Mouse (Mus musculus): ENCODE data around the gene Exosc6. TPM values are rescaled to one million over a fixed set of nuclear protein-coding genes. Genes with fewer than 3 reads are reported as not detected.
"Not testable (repeated sequence)": the region's sequence is repeated elsewhere in the genome, so short reads cannot be mapped to it uniquely, and the experiment has no call there.

Exosc6 gene
- polyA plus RNA-seq, 1 experiment from 2014 or later: 0.30 TPM

- H3K27ac ChIP-seq: no peak within 1 kb of the TSS; the same call in 1 of the 2 replicates
- peak within 1 kb of the TSS; percentile 63 for H3K4me3 ChIP-seq
These were observed 38.0 kb downstream of the Exosc6 start, which contains the start of gene Pdpr for GRCm38 (mm10) chr8:111093865-111094718. TSS of gene Pdpr (plus strand) at chr8:111094630.

GRCm38 (mm10) chr8:111094719-111095302, 38.7 kb downstream of the Exosc6 start:
- H3K36me3 ChIP-seq; H3K9me3 ChIP-seq; H3K4me1 ChIP-seq; H3K27me3 ChIP-seq (replicated peaks); H3K27ac ChIP-seq: not testable (repeated sequence)
- Histone ChIP-seq H3K4me2 (replicated peaks) (peak overlapping the region; percentile 83), H3K4me3 (peak overlapping the region; percentile 63), H3K9ac (peak overlapping the region; percentile 70)
- WGBS: under 1% methylated on average over 52 of the region's 69 CpGs
- ATAC-seq (ENCODE audit: low FRiP score, low read depth): peak; percentile 93

More at GRCm38 (mm10) chr8:111093865-111094718, 38.0 kb downstream of the Exosc6 start, which contains the start of gene Pdpr:
- H3K4me1 ChIP-seq: peaks cover 10% of the 10 kb centered on the region
- H3K9ac ChIP-seq: peak within 1 kb of the TSS; percentile 70
- H3K4me2 ChIP-seq (replicated peaks): peak within 1 kb of the TSS; percentile 83
- H3K9me3 ChIP-seq: no peaks in the 10 kb centered on the region
- peak; percentile 90 for ATAC-seq (ENCODE audit: low FRiP score, low read depth)
- no peaks in the 10 kb centered on the region for H3K36me3 ChIP-seq
- H3K27me3 ChIP-seq (replicated peaks): no peaks in the 10 kb centered on the region
- 5% methylated on average over 71 of the region's 72 CpGs for WGBS

Small RNAs within 50 kb of the gene (microRNA-seq; reads per million reads assigned to microRNA genes)
- gene Gm24103 (not detected), gene Mir3473d (0.87 reads per million)

Other genes starting within 250 kb of the Exosc6 start
- gene Cog4, start 209.7 kb upstream of the Exosc6 start, polyA plus RNA-seq (2016; fragmentation: Nextera tagmentation; extraction: Ambion mirVana): 77.0 and 77.7 TPM in 2 replicates
- 156 TPM in 2 replicates for gene Sf3b3, start 209.6 kb upstream of the Exosc6 start, polyA plus RNA-seq (2016; fragmentation: Nextera tagmentation; extraction: Ambion mirVana)
- 9.9 and 11.9 TPM in 2 replicates for gene Fuk, start 153.9 kb upstream of the Exosc6 start, polyA plus RNA-seq (2016; fragmentation: Nextera tagmentation; extraction: Ambion mirVana)
- 35.0 and 37.1 TPM in 2 replicates for gene St3gal2, start 136.4 kb upstream of the Exosc6 start, polyA plus RNA-seq (2016; fragmentation: Nextera tagmentation; extraction: Ambion mirVana)
- 14.5 and 16.7 TPM in 2 replicates for gene Ddx19a, start 58.5 kb upstream of the Exosc6 start, polyA plus RNA-seq (2016; fragmentation: Nextera tagmentation; extraction: Ambion mirVana)
- gene Ddx19b, start 24.6 kb upstream of the Exosc6 start, polyA plus RNA-seq (2016; fragmentation: Nextera tagmentation; extraction: Ambion mirVana): 7.5 and 7.9 TPM in 2 replicates
- gene Aars, start 23.2 kb upstream of the Exosc6 start, polyA plus RNA-seq (2016; fragmentation: Nextera tagmentation; extraction: Ambion mirVana): 80.1 and 83.8 TPM in 2 replicates
- 1.2 and 2.2 TPM in 2 replicates for gene Clec18a, start 36.1 kb downstream of the Exosc6 start, polyA plus RNA-seq (2016; fragmentation: Nextera tagmentation; extraction: Ambion mirVana)
- gene Pdpr, start 38.3 kb downstream of the Exosc6 start, polyA plus RNA-seq (2016; fragmentation: Nextera tagmentation; extraction: Ambion mirVana): 11.9 and 12.6 TPM in 2 replicates
- 87.5 and 97.1 TPM in 2 replicates for gene Glg1, start 202.9 kb downstream of the Exosc6 start, polyA plus RNA-seq (2016; fragmentation: Nextera tagmentation; extraction: Ambion mirVana)
- 53.7 and 56.5 TPM in 2 replicates for gene Rfwd3, start 243.9 kb downstream of the Exosc6 start, polyA plus RNA-seq (2016; fragmentation: Nextera tagmentation; extraction: Ambion mirVana)